Mouse (Mus musculus) thymus, adult 2 months (tissue): Measurements from ENCODE around the gene Prkci.

Experiments
- CTCF ChIP-seq: fragments of 200-500 bp; IDR thresholded peaks from 2 replicates; pipeline ENCODE4 v1.5.1; 2012; ENCODE audit warnings: mild to moderate bottlenecking, control low read depth, low read length, moderate library complexity, borderline replicate concordance; ENCODE audit not compliant: control insufficient read depth, poor library complexity, insufficient read depth; ENCODE audit errors: extremely low read depth
- POLR2A ChIP-seq: fragments of 200-500 bp; IDR thresholded peaks from 2 replicates; pipeline ENCODE4 v1.6.1; 2012; ENCODE audit warnings: mild to moderate bottlenecking, low read length, control low read depth, moderate library complexity; ENCODE audit not compliant: control insufficient read depth, poor library complexity, insufficient read depth; ENCODE audit errors: extremely low read depth

- TF ChIP-seq CTCF (no peak), POLR2A (no peak)
These were observed 3.4 kb upstream of the Prkci start for GRCm38 (mm10) chr3:30992161-30992560.
